Mouse (Mus musculus): ENCODE results near the gene Zc3hav1l. TPM values are rescaled to one million over a fixed set of nuclear protein-coding genes. Genes with fewer than 3 reads are reported as not detected.

The Zc3hav1l gene
- polyA plus RNA-seq, 1 experiment, result not detected

- TF ChIP-seq POLR2A (IDR thresholded peaks at IDR 0.05; ENCODE audit: insufficient read depth, low read depth, low read length) (no peak), CTCF (IDR thresholded peaks at IDR 0.05; ENCODE audit: insufficient read depth, low read depth, low read length) (no peak)
- Histone ChIP-seq H3K4me3 (ENCODE audit: insufficient read depth, low read depth, low read length) (no peak overlapping the region), H3K4me1 (ENCODE audit: control insufficient read depth, insufficient read depth, low read length) (peaks cover 21% of the 10 kb centered on the region), H3K27ac (ENCODE audit: insufficient read depth, low read depth, low read length) (no peak overlapping the region)
- WGBS, result 65% methylated on average over 5 of the region's 5 CpGs
Observed at GRCm38 (mm10) chr6:38242833-38243232, 56.2 kb downstream of the Zc3hav1l start.

- WGBS, result 68% methylated on average over 8 of the region's 8 CpGs
- no peak overlapping the region for H3K4me3 ChIP-seq (ENCODE audit: insufficient read depth, low read depth, low read length)
- no peak overlapping the region for H3K27ac ChIP-seq (ENCODE audit: insufficient read depth, low read depth, low read length)
- H3K4me1 ChIP-seq (ENCODE audit: control insufficient read depth, insufficient read depth, low read length), result peaks cover 21% of the 10 kb centered on the region
- TF ChIP-seq POLR2A (IDR thresholded peaks at IDR 0.05; ENCODE audit: insufficient read depth, low read depth, low read length), result no peak
- TF ChIP-seq CTCF (IDR thresholded peaks at IDR 0.05; ENCODE audit: insufficient read depth, low read depth, low read length), result no peak
Observed at GRCm38 (mm10) chr6:38242295-38242830, 56.7 kb downstream of the Zc3hav1l start.

- WGBS, result 88% methylated on average over 4 of the region's 4 CpGs
- TF ChIP-seq CTCF (IDR thresholded peaks at IDR 0.05; ENCODE audit: insufficient read depth, low read depth, low read length) (no peak), POLR2A (IDR thresholded peaks at IDR 0.05; ENCODE audit: insufficient read depth, low read depth, low read length) (no peak)
- Histone ChIP-seq H3K27ac (ENCODE audit: insufficient read depth, low read depth, low read length) (no peak overlapping the region), H3K4me3 (ENCODE audit: insufficient read depth, low read depth, low read length) (no peak overlapping the region), H3K4me1 (ENCODE audit: control insufficient read depth, insufficient read depth, low read length) (peaks cover 21% of the 10 kb centered on the region)
Observed at GRCm38 (mm10) chr6:38241508-38241907, 57.6 kb downstream of the Zc3hav1l start.

GRCm38 (mm10) chr6:38240618-38241017 lies 58.4 kb downstream of the Zc3hav1l start:
- WGBS, result 54% methylated on average over 5 of the region's 5 CpGs
- no peak for TF ChIP-seq CTCF (IDR thresholded peaks at IDR 0.05; ENCODE audit: insufficient read depth, low read depth, low read length)
- no peak for TF ChIP-seq POLR2A (IDR thresholded peaks at IDR 0.05; ENCODE audit: insufficient read depth, low read depth, low read length)
- H3K4me1 ChIP-seq (ENCODE audit: control insufficient read depth, insufficient read depth, low read length), result peaks cover 21% of the 10 kb centered on the region
- no peak overlapping the region for H3K27ac ChIP-seq (ENCODE audit: insufficient read depth, low read depth, low read length)
- H3K4me3 ChIP-seq (ENCODE audit: insufficient read depth, low read depth, low read length), result no peak overlapping the region

GRCm38 (mm10) chr6:38238382-38238781 lies 60.7 kb downstream of the Zc3hav1l start:
- no peak overlapping the region for H3K4me3 ChIP-seq (ENCODE audit: insufficient read depth, low read depth, low read length)
- no peak overlapping the region for H3K27ac ChIP-seq (ENCODE audit: insufficient read depth, low read depth, low read length)
- no peak for TF ChIP-seq POLR2A (IDR thresholded peaks at IDR 0.05; ENCODE audit: insufficient read depth, low read depth, low read length)
- no peak for TF ChIP-seq CTCF (IDR thresholded peaks at IDR 0.05; ENCODE audit: insufficient read depth, low read depth, low read length)
- 82% methylated on average over 4 of the region's 4 CpGs for WGBS
- peaks cover 14% of the 10 kb centered on the region for H3K4me1 ChIP-seq (ENCODE audit: control insufficient read depth, insufficient read depth, low read length)

Other genes with a start within 250 kb of the Zc3hav1l start
- not detected in 2 replicates for gene Tmem213, start 190.0 kb downstream of the Zc3hav1l start, polyA plus RNA-seq (2012; ENCODE audit: insufficient read depth, insufficient read length, low replicate concordance, missing spikeins)
- not detected in 2 replicates for gene Atp6v0a4, start 174.7 kb downstream of the Zc3hav1l start, polyA plus RNA-seq (2012; ENCODE audit: insufficient read depth, insufficient read length, low replicate concordance, missing spikeins)
- gene D630045J12Rik, start 45.2 kb downstream of the Zc3hav1l start, polyA plus RNA-seq (2012; ENCODE audit: insufficient read depth, insufficient read length, low replicate concordance, missing spikeins), result not detected in 2 replicates
- gene Zc3hav1, start 55.3 kb upstream of the Zc3hav1l start, polyA plus RNA-seq (2012; ENCODE audit: insufficient read depth, insufficient read length, low replicate concordance, missing spikeins), result not detected in 2 replicates
- not detected in 2 replicates for gene Ttc26, start 82.2 kb upstream of the Zc3hav1l start, polyA plus RNA-seq (2012; ENCODE audit: insufficient read depth, insufficient read length, low replicate concordance, missing spikeins)
- gene Ubn2, start 134.7 kb upstream of the Zc3hav1l start, polyA plus RNA-seq (2012; ENCODE audit: insufficient read depth, insufficient read length, low replicate concordance, missing spikeins), result not detected in 2 replicates
- not detected in 2 replicates for gene Fmc1, start 234.2 kb upstream of the Zc3hav1l start, polyA plus RNA-seq (2012; ENCODE audit: insufficient read depth, insufficient read length, low replicate concordance, missing spikeins)

All from olfactory bulb, adult 2 months (tissue).